Mouse (Mus musculus): ENCODE measurements around the gene Kif17.
"Not testable (repeated sequence)": the region's sequence is repeated elsewhere in the genome, so short reads cannot be mapped to it uniquely, and the experiment has no call there.

Kif17 gene

GRCm38 (mm10) chr4:138315781-138316180 is 65.5 kb downstream of the Kif17 start:
- no peak for DNase-seq

- no peak for DNase-seq
Measured at GRCm38 (mm10) chr4:138316369-138316768, 66.1 kb downstream of the Kif17 start.

GRCm38 (mm10) chr4:138318509-138319266 is 68.5 kb downstream of the Kif17 start:
- no peak for DNase-seq

GRCm38 (mm10) chr4:138319508-138319907 is 69.3 kb downstream of the Kif17 start:
- peak; percentile 77 for DNase-seq

GRCm38 (mm10) chr4:138320711-138321110 is 70.5 kb downstream of the Kif17 start:
- DNase-seq, result no peak

- DNase-seq, result no peak
Measured at GRCm38 (mm10) chr4:138321488-138321887, 71.3 kb downstream of the Kif17 start.

GRCm38 (mm10) chr4:138322692-138323091 is 72.5 kb downstream of the Kif17 start:
- no peak for DNase-seq

- no peak for DNase-seq
Measured at GRCm38 (mm10) chr4:138323753-138324152, 73.5 kb downstream of the Kif17 start.

GRCm38 (mm10) chr4:138324451-138324850 is 74.2 kb downstream of the Kif17 start:
- DNase-seq, result no peak

GRCm38 (mm10) chr4:138325466-138326076 is 75.3 kb downstream of the Kif17 start:
- DNase-seq, result peak; percentile 99

- peak; percentile 95 for DNase-seq
Measured at GRCm38 (mm10) chr4:138326077-138326695, 76.0 kb downstream of the Kif17 start, which contains the start of gene Pink1. Gene Pink1 (minus strand): TSS chr4:138326307.

GRCm38 (mm10) chr4:138327155-138327554 is 76.9 kb downstream of the Kif17 start:
- not testable (repeated sequence) for DNase-seq

GRCm38 (mm10) chr4:138327891-138328470 is 77.7 kb downstream of the Kif17 start:
- DNase-seq, result no peak

- DNase-seq, result no peak
Measured at GRCm38 (mm10) chr4:138330264-138330671, 80.0 kb downstream of the Kif17 start.

- DNase-seq, result no peak
Measured at GRCm38 (mm10) chr4:138331647-138332046, 81.4 kb downstream of the Kif17 start.

GRCm38 (mm10) chr4:138333135-138333534 is 82.9 kb downstream of the Kif17 start:
- no peak for DNase-seq

- no peak for DNase-seq
Measured at GRCm38 (mm10) chr4:138335036-138335435, 84.8 kb downstream of the Kif17 start.

GRCm38 (mm10) chr4:138335648-138336047 is 85.4 kb downstream of the Kif17 start:
- no peak for DNase-seq

GRCm38 (mm10) chr4:138336876-138337275 is 86.6 kb downstream of the Kif17 start:
- no peak for DNase-seq

GRCm38 (mm10) chr4:138337341-138337740 is 87.1 kb downstream of the Kif17 start:
- no peak for DNase-seq

GRCm38 (mm10) chr4:138339963-138340362 is 89.7 kb downstream of the Kif17 start:
- no peak for DNase-seq

GRCm38 (mm10) chr4:138341393-138341792 is 91.2 kb downstream of the Kif17 start:
- no peak for DNase-seq

- no peak for DNase-seq
Measured at GRCm38 (mm10) chr4:138342048-138342447, 91.8 kb downstream of the Kif17 start.

GRCm38 (mm10) chr4:138342778-138343177 is 92.5 kb downstream of the Kif17 start:
- DNase-seq, result peak; percentile 94
